Mouse (Mus musculus) CD4-positive, CD25-positive, alpha-beta regulatory T cell, adult 4 months (primary cell): ENCODE measurements around the gene Add1. TPM values are rescaled to one million over a fixed set of nuclear protein-coding genes. Genes with fewer than 3 reads are reported as not detected.

Experiments used
- polyA plus RNA-seq, 2 experiments: library from polyadenylated mRNA; unstranded; fragments of 100-300 nt; shearing (Covaris generic); gene quantifications; one replicate each; pipeline ENCODE4 v1.2.1; 2017

Gene Add1
- polyA plus RNA-seq, 2 experiments from 2014 or later: 117 to 179 TPM

Other genes starting within 250 kb of the Add1 start
- 100 to 1,000 TPM; 105 to 132 TPM for gene Rnf4, start 237.4 kb upstream of the Add1 start, polyA plus RNA-seq
- gene Fam193a, start 203.7 kb upstream of the Add1 start, polyA plus RNA-seq: 10 to 100 TPM; 16.5 to 18.3 TPM
- 10 to 100 TPM; 26.9 to 31.4 TPM for gene Tnip2, start 59.7 kb upstream of the Add1 start, polyA plus RNA-seq
- gene Sh3bp2, start 47.8 kb upstream of the Add1 start, polyA plus RNA-seq: 10 to 100 TPM in 1 of 2 experiments, 1 to 10 TPM in 1; 6.0 to 18.6 TPM
- 10 to 100 TPM; 45.6 to 83.5 TPM for gene Mfsd10, start 63.5 kb downstream of the Add1 start, polyA plus RNA-seq
- 10 to 100 TPM; 28.1 to 31.6 TPM for gene Nop14, start 86.5 kb downstream of the Add1 start, polyA plus RNA-seq
- gene Grk4, start 86.7 kb downstream of the Add1 start, polyA plus RNA-seq: 1 to 10 TPM; 3.0 to 6.4 TPM
- gene Htt, start 188.1 kb downstream of the Add1 start, polyA plus RNA-seq: 10 to 100 TPM; 21.0 to 23.9 TPM